Mouse (Mus musculus): ENCODE results near the gene Lipi. TPM values are rescaled to one million over a fixed set of nuclear protein-coding genes. Genes with fewer than 3 reads are reported as not detected.
A peak's percentile ranks its signal among the peaks of the same experiment; 100 is the strongest.

Gene Lipi
- total RNA-seq (2021) = not detected

GRCm38 (mm10) chr16:75585961-75586360 lies at the start of gene Lipi:
Lipi (minus strand) TSS chr16:75586061.
- intact Hi-C loops (cut with DNase I) = no loop called here
- no peak for DNase-seq

DNA sequence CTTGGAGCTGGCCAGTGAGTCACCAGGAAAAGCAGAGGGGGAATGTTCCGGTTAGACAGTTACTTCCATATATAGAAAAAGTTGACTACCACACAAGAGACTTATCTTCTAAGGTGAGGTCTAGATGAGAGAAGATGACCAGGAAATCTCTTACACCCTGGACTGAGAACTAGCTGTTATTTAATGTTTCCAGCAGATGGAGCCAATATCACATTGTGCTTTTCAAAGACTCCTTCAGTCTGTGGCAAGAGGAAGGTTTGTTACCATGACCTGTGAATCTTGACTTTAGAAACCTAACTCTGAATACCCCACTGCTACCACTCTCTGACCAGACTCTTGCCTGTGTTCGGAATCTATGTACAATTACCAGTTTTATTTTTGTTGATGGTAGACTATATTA lies 42.0 kb upstream of the Lipi start:
- DNase-seq = no peak
- intact Hi-C loops (cut with DNase I) = loop anchor here (10.0 kb wide), 1 partner anchor 1267 kb away; no protein-coding TSS in a partner anchor

- intact Hi-C loops (cut with DNase I) = no loop called here
- peak; percentile 13 for DNase-seq
These were observed 31.9 kb upstream of the Lipi start for GRCm38 (mm10) chr16:75617651-75618349.

DNA sequence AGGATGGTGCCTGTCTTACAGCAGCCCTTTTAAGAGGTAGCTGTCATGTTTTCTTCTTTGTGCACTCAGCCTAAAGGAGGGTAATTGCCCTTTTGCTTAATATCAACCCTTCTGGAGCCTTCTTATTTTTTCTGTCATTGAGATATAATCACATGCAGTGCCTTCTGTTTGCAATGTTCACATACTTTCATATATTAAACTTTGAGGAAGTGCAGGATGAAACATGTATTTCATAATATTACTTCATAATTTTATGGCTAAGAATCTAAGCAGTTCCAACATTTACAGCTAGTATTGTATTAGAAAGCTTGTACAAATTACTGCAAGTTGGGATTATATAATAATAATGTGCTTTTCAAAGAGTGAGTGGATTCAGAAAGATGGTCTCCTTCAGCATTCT lies 26.7 kb upstream of the Lipi start:
- no peak for DNase-seq
- intact Hi-C loops (cut with DNase I) = no loop called here

- no peak for DNase-seq
- intact Hi-C loops (cut with DNase I) = no loop called here
These were observed 20.6 kb upstream of the Lipi start for GRCm38 (mm10) chr16:75606415-75606814.

GRCm38 (mm10) chr16:75593501-75594183 lies 7.8 kb upstream of the Lipi start:
- no peak for DNase-seq
- intact Hi-C loops (cut with DNase I) = no loop called here

DNA sequence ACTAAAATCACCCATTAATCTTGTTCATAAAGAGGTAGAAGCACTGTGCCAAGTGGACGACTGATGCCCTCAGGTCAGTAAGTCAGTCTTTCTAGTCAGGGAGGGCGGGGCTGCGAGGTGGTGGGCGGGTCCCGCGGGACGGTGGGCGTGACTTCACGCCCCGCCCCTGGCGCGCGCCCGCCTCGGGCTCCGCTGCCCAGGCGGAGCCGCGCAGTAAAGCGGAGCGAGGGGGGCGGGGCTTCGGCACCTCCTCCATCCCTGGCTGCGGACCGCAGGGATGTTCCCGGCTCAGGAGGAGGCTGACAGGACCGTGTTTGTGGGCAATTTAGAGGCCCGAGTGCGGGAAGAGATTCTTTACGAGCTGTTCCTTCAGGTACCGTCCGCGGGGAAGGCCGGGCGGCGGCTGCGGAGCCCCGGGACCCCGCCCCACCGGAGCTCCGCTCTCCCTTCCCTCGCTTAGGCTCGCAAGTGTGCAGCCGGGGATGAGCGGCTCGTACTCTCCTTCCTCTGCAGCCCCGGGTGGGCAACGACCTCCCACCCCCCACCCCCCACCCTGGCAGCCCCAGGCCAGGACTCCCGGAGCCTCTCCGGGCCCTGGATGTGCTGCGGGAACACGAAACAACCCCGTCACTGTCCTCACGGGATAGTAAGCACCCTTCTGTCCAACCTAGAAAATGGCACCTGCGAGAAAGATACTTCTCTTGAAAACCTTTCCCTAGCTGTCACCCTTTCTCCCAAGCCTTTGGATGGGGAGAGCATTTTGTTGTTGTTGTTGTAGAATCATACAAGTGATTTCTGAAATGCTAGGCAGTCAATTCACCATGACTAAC lies 7.0 kb upstream of the Lipi start, which contains the start of gene Rbm11:
Rbm11 (plus strand) TSS at position 174 of the 830 bp plus-strand sequence.
- DNase-seq = peak; percentile 86
- intact Hi-C loops (cut with DNase I) = no loop called here

GRCm38 (mm10) chr16:75586466-75586865 lies 605 bp upstream of the Lipi start:
- intact Hi-C loops (cut with DNase I) = no loop called here
- no peak for DNase-seq

DNA sequence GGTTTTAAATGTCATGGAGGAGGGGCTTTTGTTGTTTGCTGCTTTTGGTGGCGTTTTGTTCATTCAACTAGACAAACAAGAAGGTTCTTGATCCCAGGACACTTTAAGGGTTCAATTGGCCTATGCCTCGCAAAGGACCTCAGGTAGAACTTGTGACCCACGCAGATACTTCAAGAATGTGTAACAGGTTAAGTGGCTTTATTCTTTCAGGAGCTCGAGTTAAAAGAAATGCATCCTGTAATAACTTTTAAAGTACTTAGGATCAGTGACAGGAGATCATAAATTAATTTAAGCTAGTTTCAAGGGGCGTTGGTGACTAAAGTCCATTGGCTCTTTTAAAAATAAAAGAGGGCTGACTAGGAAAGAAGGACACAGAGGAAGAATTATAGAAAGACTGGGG lies 3.6 kb downstream of the Lipi start:
- no peak for DNase-seq
- intact Hi-C loops (cut with DNase I) = no loop called here

- intact Hi-C loops (cut with DNase I) = no loop called here
- DNase-seq = no peak
These were observed 23.0 kb downstream of the Lipi start for GRCm38 (mm10) chr16:75562910-75563309.

- DNase-seq = no peak
- intact Hi-C loops (cut with DNase I) = no loop called here
These were observed 40.6 kb downstream of the Lipi start for GRCm38 (mm10) chr16:75545310-75545709.

- intact Hi-C loops (cut with DNase I) = no loop called here
- no peak for DNase-seq
These were observed 47.9 kb downstream of the Lipi start for GRCm38 (mm10) chr16:75537784-75538565.

GRCm38 (mm10) chr16:75531705-75532104 lies 54.2 kb downstream of the Lipi start:
- intact Hi-C loops (cut with DNase I) = loop anchor here (5.0 kb wide), 2 partner anchors 189 to 674 kb away; no protein-coding TSS in a partner anchor
- no peak for DNase-seq

DNA sequence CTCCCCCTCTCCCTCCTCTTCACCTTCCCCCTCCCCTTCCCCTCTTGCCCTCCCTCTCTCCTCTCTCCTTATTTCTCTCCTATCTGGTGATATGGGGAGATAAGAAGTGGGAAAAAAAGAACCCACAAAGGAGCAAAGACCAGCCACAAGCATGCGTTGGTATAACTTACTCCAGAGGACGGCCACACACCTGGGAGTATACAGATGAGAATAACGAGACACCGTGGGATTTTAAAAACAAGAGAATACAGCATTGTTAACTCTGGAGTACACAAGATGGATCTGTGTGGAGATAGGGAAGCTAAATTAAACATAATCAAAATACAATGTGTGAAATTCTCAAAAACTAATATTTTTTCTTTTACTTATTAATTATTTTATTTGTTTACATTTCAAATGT lies 89.3 kb downstream of the Lipi start:
- DNase-seq = no peak
- intact Hi-C loops (cut with DNase I) = no loop called here

Other genes starting within 250 kb of the Lipi start
- 1 to 10 TPM; 5.5 to 6.1 TPM for gene Rbm11, start 6.8 kb upstream of the Lipi start, total RNA-seq (2021)
- gene Hspa13, start 181.0 kb upstream of the Lipi start, total RNA-seq (2021) = 10 to 100 TPM; 39.8 to 40.0 TPM

Data from left cerebral cortex, postnatal 4 days (tissue).